Mouse (Mus musculus): ENCODE measurements at regions not wholly inside any gene's neighbourhood (a gene's known extent, or its start where the extent isn't known, plus 50 kb on each side); places are given as distances from the start of the nearest gene placed in this dataset.
A peak's percentile ranks its signal among the peaks of the same experiment; 100 is the strongest.

DNA sequence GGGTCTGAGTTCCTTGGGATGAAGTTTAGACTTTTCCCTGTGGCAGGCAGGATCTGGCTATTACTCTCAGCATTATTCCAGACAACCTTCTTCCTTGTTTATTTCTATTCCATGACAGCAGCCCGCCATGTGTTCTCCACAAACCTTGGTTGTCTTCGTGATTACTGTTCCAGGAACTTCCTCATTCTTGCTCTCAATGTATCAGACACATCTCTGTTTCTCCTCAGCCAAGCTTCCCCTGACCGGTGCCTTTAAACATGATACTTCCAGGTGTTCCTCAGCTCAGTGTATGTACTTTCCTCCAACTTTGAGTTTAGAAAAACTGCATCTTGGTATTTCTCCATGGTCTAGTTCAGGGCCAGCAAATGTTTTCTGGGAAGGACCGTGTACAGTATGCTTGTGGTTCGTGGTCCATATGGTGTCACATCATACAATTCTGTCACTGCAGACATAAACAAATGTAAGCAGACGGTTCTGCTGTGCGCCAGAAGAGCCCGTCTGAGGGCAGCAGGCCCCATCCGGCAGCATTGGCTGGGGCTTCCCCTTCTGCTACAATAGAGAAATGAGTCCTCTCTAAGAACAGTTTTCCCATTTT lies 64.2 kb downstream of the Peg10 start:
- Histone ChIP-seq H3K4me1 (replicated peaks; ENCODE audit: control insufficient read depth, insufficient read depth, low read length) (peaks cover 3% of the 10 kb centered on the region; the same call in 1 of the 2 replicates), H3K9me3 (ENCODE audit: control insufficient read depth, low read length) (no peaks in the 10 kb centered on the region), H3K9ac (ENCODE audit: low read depth, low read length) (no peak overlapping the region), H3K4me3 (ENCODE audit: low read depth, low read length) (no peak overlapping the region), H3K36me3 (ENCODE audit: control insufficient read depth, insufficient read depth, low read length) (no peaks in the 10 kb centered on the region), H3K27ac (ENCODE audit: low read depth, low read length) (no peak overlapping the region), H3K27me3 (replicated peaks; ENCODE audit: control insufficient read depth, insufficient read depth, low read length) (no peaks in the 10 kb centered on the region), H3K4me2 (no peak overlapping the region)
- DNase-seq (ENCODE audit: low spot score) (no peak), ATAC-seq (replicated peaks; ENCODE audit: low FRiP score) (no peak)
- WGBS, result 50% methylated on average over 9 of the region's 9 CpGs

DNA sequence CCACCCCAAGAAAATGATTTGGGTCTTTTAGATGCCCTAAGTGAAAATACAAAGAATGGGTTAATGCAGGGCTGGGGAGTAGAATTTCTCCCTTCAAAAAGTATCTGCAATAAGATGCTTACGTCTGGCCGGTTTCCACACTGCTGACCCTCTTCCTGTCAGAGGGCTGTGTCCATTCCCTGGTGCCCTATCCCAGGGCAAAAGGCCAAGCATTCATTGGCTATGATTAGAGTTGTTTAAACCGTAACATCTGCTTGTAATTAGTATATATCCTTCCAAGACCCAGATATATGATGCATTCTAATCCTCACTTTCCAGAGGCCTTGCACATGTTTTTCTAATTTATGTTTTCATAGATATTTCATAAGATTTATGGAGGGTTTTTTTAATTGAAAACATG lies 66.1 kb downstream of the Peg10 start:
- H3K36me3 ChIP-seq (ENCODE audit: control insufficient read depth, insufficient read depth, low read length), result no peaks in the 10 kb centered on the region
- H3K9ac ChIP-seq (ENCODE audit: low read depth, low read length), result no peak overlapping the region
- DNase-seq (ENCODE audit: low spot score) (no peak), ATAC-seq (replicated peaks; ENCODE audit: low FRiP score) (no peak)
- H3K4me1 ChIP-seq (replicated peaks; ENCODE audit: control insufficient read depth, insufficient read depth, low read length), result peaks cover 3% of the 10 kb centered on the region; the same call in 1 of the 2 replicates
- H3K27me3 ChIP-seq (replicated peaks; ENCODE audit: control insufficient read depth, insufficient read depth, low read length), result no peaks in the 10 kb centered on the region
- H3K27ac ChIP-seq (ENCODE audit: low read depth, low read length), result no peak overlapping the region; the same call in 1 of the 2 replicates
- no peak overlapping the region for H3K4me3 ChIP-seq (ENCODE audit: low read depth, low read length)
- H3K4me2 ChIP-seq, result no peak overlapping the region
- WGBS, result 56% methylated on average over 3 of the region's 3 CpGs
- no peaks in the 10 kb centered on the region for H3K9me3 ChIP-seq (ENCODE audit: control insufficient read depth, low read length)

DNA sequence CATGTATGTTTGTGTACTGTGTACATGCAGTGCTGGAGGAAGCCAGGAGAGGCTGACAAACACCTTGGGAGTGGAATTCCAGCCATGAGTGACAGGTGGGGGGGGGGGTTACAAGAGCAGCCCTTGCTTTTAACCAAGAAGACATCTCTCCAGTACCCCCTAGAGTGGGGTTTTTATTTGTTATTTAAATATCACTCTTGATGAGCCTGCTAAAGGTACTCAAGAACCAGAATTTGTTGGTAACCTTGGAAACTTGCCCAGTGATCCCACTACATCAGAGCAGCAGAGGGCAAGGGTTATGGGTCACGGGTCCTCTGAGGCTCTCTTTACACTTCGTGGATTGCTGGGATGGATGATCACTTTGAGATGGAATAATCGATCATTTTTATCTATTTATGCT lies 69.8 kb downstream of the Peg10 start:
- H3K9me3 ChIP-seq (ENCODE audit: control insufficient read depth, low read length), result no peaks in the 10 kb centered on the region
- H3K4me2 ChIP-seq, result no peak overlapping the region
- no peak overlapping the region for H3K27ac ChIP-seq (ENCODE audit: low read depth, low read length)
- 78% methylated on average over 3 of the region's 3 CpGs for WGBS
- H3K27me3 ChIP-seq (replicated peaks; ENCODE audit: control insufficient read depth, insufficient read depth, low read length), result no peaks in the 10 kb centered on the region
- no peak overlapping the region for H3K4me3 ChIP-seq (ENCODE audit: low read depth, low read length)
- ATAC-seq (replicated peaks; ENCODE audit: low FRiP score), result no peak
- H3K4me1 ChIP-seq (replicated peaks; ENCODE audit: control insufficient read depth, insufficient read depth, low read length), result peaks cover 3% of the 10 kb centered on the region; the same call in 1 of the 2 replicates
- no peak for DNase-seq (ENCODE audit: low spot score)
- no peak overlapping the region for H3K9ac ChIP-seq (ENCODE audit: low read depth, low read length)
- H3K36me3 ChIP-seq (ENCODE audit: control insufficient read depth, insufficient read depth, low read length), result no peaks in the 10 kb centered on the region

DNA sequence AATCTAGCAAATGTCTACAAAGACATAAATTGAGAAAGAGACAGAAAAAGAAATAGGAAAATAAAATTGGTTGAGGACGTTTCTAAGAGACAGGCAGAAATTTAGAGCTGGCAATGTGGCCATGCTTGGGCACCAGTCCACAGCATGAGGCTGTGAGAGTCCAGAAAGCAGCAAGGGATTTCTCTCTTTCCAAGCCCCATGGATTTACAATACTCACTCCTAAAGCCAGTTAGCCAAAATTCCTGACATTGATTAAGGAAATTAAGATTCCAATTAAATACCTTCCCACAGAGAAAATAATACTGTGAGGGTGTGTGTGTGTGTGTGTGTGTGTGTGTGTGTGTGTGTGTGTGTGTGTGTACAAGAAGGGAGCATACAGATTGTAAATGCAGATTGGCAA lies 61.5 kb upstream of the Ppp1r9a start:
- Histone ChIP-seq H3K9me3 (ENCODE audit: control insufficient read depth, low read length) (no peaks in the 10 kb centered on the region), H3K9ac (ENCODE audit: low read depth, low read length) (no peak overlapping the region), H3K4me1 (replicated peaks; ENCODE audit: control insufficient read depth, insufficient read depth, low read length) (no peaks in the 10 kb centered on the region), H3K4me3 (ENCODE audit: low read depth, low read length) (no peak overlapping the region), H3K4me2 (no peak overlapping the region), H3K27me3 (replicated peaks; ENCODE audit: control insufficient read depth, insufficient read depth, low read length) (no peaks in the 10 kb centered on the region), H3K27ac (ENCODE audit: low read depth, low read length) (no peak overlapping the region), H3K36me3 (ENCODE audit: control insufficient read depth, insufficient read depth, low read length) (no peaks in the 10 kb centered on the region)
- DNase-seq (ENCODE audit: low spot score), result no peak
- 63% methylated on average over 1 of the region's 1 CpGs for WGBS
- ATAC-seq (replicated peaks; ENCODE audit: low FRiP score), result no peak

DNA sequence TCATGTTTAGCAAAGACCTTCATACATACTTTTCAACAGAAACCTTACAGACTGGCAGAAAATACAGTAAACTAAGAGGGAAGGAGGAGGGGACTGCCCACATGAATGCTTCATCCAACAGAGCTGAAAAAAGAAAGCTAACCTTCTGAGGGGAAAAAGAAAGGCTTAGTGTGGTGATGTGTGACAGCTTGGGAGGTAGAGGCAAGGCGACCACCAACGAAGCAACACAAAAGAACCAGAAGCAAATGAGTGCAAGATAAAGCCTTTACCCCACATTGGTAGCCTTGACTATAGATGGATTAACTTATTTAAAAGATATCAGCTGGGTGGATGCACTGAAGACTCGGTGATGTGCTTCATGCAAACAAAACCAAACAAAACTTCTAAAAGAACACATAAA lies 53.0 kb upstream of the Ppp1r9a start:
- Histone ChIP-seq H3K4me2 (peak overlapping the region; percentile 36; the same call in 1 of the 2 replicates), H3K9me3 (ENCODE audit: control insufficient read depth, low read length) (no peaks in the 10 kb centered on the region), H3K4me1 (replicated peaks; ENCODE audit: control insufficient read depth, insufficient read depth, low read length) (no peaks in the 10 kb centered on the region), H3K4me3 (ENCODE audit: low read depth, low read length) (no peak overlapping the region), H3K9ac (ENCODE audit: low read depth, low read length) (no peak overlapping the region), H3K27me3 (replicated peaks; ENCODE audit: control insufficient read depth, insufficient read depth, low read length) (no peaks in the 10 kb centered on the region), H3K27ac (ENCODE audit: low read depth, low read length) (no peak overlapping the region; the same call in 1 of the 2 replicates), H3K36me3 (ENCODE audit: control insufficient read depth, insufficient read depth, low read length) (no peaks in the 10 kb centered on the region)
- 59% methylated on average over 3 of the region's 3 CpGs for WGBS
- ATAC-seq (replicated peaks; ENCODE audit: low FRiP score) (no peak), DNase-seq (ENCODE audit: low spot score) (no peak)

DNA sequence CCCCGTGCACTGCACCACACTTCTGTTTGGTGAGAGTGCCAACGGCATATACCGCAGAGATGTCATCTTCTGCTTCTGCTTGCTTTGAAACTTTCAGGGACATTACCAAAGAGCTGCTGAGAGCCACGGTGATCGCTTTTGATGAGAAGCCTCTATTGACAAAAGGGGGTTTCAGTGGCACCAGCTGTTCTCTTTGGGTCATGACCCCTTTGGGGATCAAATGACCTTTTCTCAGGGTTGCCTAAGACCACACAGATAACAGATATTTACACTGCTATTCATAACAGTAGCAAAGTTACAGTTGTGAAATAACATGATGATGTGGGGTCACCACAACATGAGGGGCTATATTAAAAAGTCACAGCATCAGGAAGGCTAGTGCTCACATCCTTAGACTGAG lies 51.7 kb upstream of the Ppp1r9a start:
- no peaks in the 10 kb centered on the region for H3K27me3 ChIP-seq (replicated peaks; ENCODE audit: control insufficient read depth, insufficient read depth, low read length)
- DNase-seq (ENCODE audit: low spot score), result no peak
- peak overlapping the region; percentile 8; the same call in 1 of the 2 replicates for H3K27ac ChIP-seq (ENCODE audit: low read depth, low read length)
- ATAC-seq (replicated peaks; ENCODE audit: low FRiP score), result peak; percentile 60
- H3K4me2 ChIP-seq, result no peak overlapping the region
- no peaks in the 10 kb centered on the region for H3K4me1 ChIP-seq (replicated peaks; ENCODE audit: control insufficient read depth, insufficient read depth, low read length)
- no peaks in the 10 kb centered on the region for H3K36me3 ChIP-seq (ENCODE audit: control insufficient read depth, insufficient read depth, low read length)
- no peak overlapping the region for H3K9ac ChIP-seq (ENCODE audit: low read depth, low read length)
- WGBS, result 64% methylated on average over 5 of the region's 5 CpGs
- no peaks in the 10 kb centered on the region for H3K9me3 ChIP-seq (ENCODE audit: control insufficient read depth, low read length)
- no peak overlapping the region for H3K4me3 ChIP-seq (ENCODE audit: low read depth, low read length)

Data from liver, embryonic 11.5 days (tissue).